Mouse (Mus musculus): ENCODE results near the gene Ucn2. TPM values are rescaled to one million over a fixed set of nuclear protein-coding genes. Genes with fewer than 3 reads are reported as not detected.

Gene Ucn2
- not detected in 2 replicates for polyA plus RNA-seq (2015; fragmentation: Nextera tagmentation; extraction: Ambion mirVana)

DNA sequence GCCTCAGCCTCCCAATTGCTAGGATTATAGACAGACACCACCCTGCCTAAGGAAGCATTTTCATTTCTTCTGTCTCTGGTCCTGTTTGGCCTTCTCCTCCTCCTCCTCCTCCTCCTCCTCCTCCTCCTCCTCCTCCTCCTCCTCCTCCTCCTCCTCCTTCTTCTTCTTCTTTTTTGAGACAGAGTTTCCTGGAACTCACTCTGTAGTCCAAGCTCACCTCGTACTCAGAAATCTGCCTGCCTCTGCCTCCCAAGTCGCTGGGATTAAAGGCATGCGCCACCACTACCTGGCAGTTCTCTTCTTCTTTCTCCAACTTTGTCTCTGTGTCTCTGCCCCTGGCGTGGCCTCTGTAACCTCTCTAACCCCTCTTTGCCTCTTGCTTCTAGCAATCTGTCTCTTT lies at the start of gene Ucn2:
Gene Ucn2 (plus strand): TSS at position 301 of the 400 bp plus-strand sequence.
- 91% methylated on average over 3 of the region's 4 CpGs for WGBS
- no peak for ATAC-seq

GRCm38 (mm10) chr9:108936418-108937364 lies 49.1 kb upstream of the Ucn2 start, which contains the start of gene Uqcrc1:
Uqcrc1 (plus strand) TSS chr9:108936633.
- Histone ChIP-seq H3K36me3 (ENCODE audit: control insufficient read depth, insufficient read depth, low read length) (peaks cover 16% of the 10 kb centered on the region), H3K4me1 (ENCODE audit: control insufficient read depth, insufficient read depth, low read length) (peaks cover 8% of the 10 kb centered on the region), H3K4me3 (ENCODE audit: low read depth, low read length) (peak within 1 kb of the TSS; percentile 96), H3K9me3 (replicated peaks; ENCODE audit: control insufficient read depth, low read length, poor library complexity, severe bottlenecking) (no peaks in the 10 kb centered on the region), H3K4me2 (ENCODE audit: low read length) (peak within 1 kb of the TSS; percentile 67), H3K27me3 (ENCODE audit: control insufficient read depth, insufficient read depth, low read depth, low read length) (no peaks in the 10 kb centered on the region), H3K9ac (ENCODE audit: low read depth, low read length) (peak within 1 kb of the TSS; percentile 97), H3K27ac (ENCODE audit: low read length) (peak within 1 kb of the TSS; percentile 77)
- 1% methylated on average over 58 of the region's 58 CpGs for WGBS
- peak; percentile 90 for ATAC-seq

More for the DNA sequence above, at the start of gene Ucn2:
- no peak within 1 kb of the TSS for H3K4me3 ChIP-seq (ENCODE audit: low read depth, low read length)
- H3K4me2 ChIP-seq (ENCODE audit: low read length): no peak within 1 kb of the TSS
- no peaks in the 10 kb centered on the region for H3K9me3 ChIP-seq (replicated peaks; ENCODE audit: control insufficient read depth, low read length, poor library complexity, severe bottlenecking)
- H3K9ac ChIP-seq (ENCODE audit: low read depth, low read length): no peak within 1 kb of the TSS
- no peak within 1 kb of the TSS for H3K27ac ChIP-seq (ENCODE audit: low read length)
- no peaks in the 10 kb centered on the region for H3K27me3 ChIP-seq (ENCODE audit: control insufficient read depth, insufficient read depth, low read depth, low read length)
- H3K4me1 ChIP-seq (ENCODE audit: control insufficient read depth, insufficient read depth, low read length): peaks cover 1% of the 10 kb centered on the region
- no peaks in the 10 kb centered on the region for H3K36me3 ChIP-seq (ENCODE audit: control insufficient read depth, insufficient read depth, low read length)

DNA sequence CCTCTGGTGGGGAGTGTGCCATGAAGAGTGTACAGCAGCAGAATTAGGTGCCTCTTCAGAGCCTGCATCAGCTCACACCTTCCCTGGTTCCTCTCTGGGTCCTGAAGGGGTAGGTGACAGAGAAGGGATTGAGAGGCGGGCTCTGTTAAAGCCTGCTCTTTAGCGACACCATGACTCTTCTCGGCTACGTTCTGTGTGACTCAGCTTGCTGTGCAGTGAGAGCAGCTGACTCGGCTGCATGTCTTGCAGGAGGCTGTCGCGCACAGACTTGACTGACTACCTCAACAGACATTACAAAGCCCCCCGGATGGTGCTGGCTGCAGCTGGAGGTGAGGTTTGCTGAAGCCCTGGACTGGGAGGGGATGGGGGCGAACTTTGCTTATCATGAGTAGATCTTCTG lies 40.7 kb upstream of the Ucn2 start:
- no peak overlapping the region for H3K27ac ChIP-seq (ENCODE audit: low read length)
- no peaks in the 10 kb centered on the region for H3K27me3 ChIP-seq (ENCODE audit: control insufficient read depth, insufficient read depth, low read depth, low read length)
- H3K36me3 ChIP-seq (ENCODE audit: control insufficient read depth, insufficient read depth, low read length): peaks cover 72% of the 10 kb centered on the region
- ATAC-seq: no peak
- no peak overlapping the region for H3K4me3 ChIP-seq (ENCODE audit: low read depth, low read length)
- H3K9me3 ChIP-seq (replicated peaks; ENCODE audit: control insufficient read depth, low read length, poor library complexity, severe bottlenecking): no peaks in the 10 kb centered on the region
- 89% methylated on average over 9 of the region's 9 CpGs for WGBS
- H3K9ac ChIP-seq (ENCODE audit: low read depth, low read length): no peak overlapping the region
- H3K4me2 ChIP-seq (ENCODE audit: low read length): no peak overlapping the region
- H3K4me1 ChIP-seq (ENCODE audit: control insufficient read depth, insufficient read depth, low read length): no peaks in the 10 kb centered on the region

DNA sequence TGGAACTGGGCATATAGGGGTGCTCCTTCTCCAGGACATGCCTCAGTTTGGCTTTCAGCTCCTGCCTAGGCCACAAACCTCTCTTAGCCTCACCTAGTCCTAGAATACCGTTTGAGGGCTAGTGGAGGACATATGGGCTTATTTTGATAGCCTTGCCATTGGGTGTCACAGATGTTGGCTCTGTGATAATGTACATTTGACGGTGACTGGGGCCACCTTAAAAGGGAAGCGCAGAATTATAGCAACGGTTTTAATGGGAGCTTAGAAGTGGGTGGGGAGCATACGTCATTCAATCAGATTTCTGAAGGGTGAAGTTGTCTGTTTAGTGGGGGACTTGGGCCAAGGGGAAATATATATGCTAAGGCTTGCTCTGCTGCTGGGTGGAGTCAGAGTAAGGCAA lies 40.2 kb upstream of the Ucn2 start:
- 91% methylated on average over 5 of the region's 5 CpGs for WGBS
- Histone ChIP-seq H3K36me3 (ENCODE audit: control insufficient read depth, insufficient read depth, low read length) (peaks cover 73% of the 10 kb centered on the region), H3K9me3 (replicated peaks; ENCODE audit: control insufficient read depth, low read length, poor library complexity, severe bottlenecking) (no peaks in the 10 kb centered on the region), H3K4me2 (ENCODE audit: low read length) (no peak overlapping the region), H3K9ac (ENCODE audit: low read depth, low read length) (no peak overlapping the region), H3K4me1 (ENCODE audit: control insufficient read depth, insufficient read depth, low read length) (no peaks in the 10 kb centered on the region), H3K27me3 (ENCODE audit: control insufficient read depth, insufficient read depth, low read depth, low read length) (no peaks in the 10 kb centered on the region), H3K4me3 (ENCODE audit: low read depth, low read length) (no peak overlapping the region), H3K27ac (ENCODE audit: low read length) (no peak overlapping the region)
- ATAC-seq: no peak

DNA sequence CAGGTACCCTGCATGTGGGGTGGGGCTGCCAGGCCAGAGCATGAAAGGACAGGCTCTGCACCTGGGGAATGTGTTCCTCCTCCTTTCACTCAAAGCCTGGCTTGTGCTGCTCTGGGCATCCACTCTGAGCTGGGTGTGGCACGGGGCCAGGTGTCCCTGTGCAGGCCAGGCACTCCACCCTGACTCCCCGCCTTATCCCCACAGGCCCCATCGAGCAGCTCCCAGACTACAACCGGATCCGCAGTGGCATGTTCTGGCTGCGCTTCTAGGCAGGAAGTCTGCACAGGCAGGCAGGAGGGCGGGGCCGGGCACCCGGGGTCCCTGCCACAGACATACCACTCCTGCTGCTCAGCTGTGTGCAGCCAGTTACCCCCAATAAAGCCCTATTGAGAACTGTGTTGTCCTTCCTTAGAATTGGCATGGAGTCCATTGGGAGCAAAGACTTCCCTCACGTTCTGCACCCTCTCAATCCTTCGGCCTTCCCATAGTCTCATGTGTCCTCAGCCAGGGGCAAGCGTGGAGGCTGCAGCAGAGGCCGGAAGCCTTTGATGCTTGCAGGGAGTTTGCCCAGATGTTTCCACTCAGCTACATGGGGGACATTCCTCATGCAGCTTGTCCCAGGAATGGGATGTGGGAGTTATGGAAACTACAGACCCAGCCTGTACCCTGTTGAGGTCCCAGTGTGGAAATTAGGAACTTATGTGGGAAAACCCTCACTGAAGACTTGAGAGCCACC lies 36.4 kb upstream of the Ucn2 start:
- no peaks in the 10 kb centered on the region for H3K4me1 ChIP-seq (ENCODE audit: control insufficient read depth, insufficient read depth, low read length)
- H3K9ac ChIP-seq (ENCODE audit: low read depth, low read length): no peak overlapping the region
- no peak overlapping the region for H3K4me2 ChIP-seq (ENCODE audit: low read length)
- no peak overlapping the region for H3K4me3 ChIP-seq (ENCODE audit: low read depth, low read length)
- no peak for ATAC-seq
- H3K27ac ChIP-seq (ENCODE audit: low read length): no peak overlapping the region
- peaks cover 19% of the 10 kb centered on the region for H3K27me3 ChIP-seq (ENCODE audit: control insufficient read depth, insufficient read depth, low read depth, low read length)
- 91% methylated on average over 13 of the region's 13 CpGs for WGBS
- peaks cover 54% of the 10 kb centered on the region for H3K36me3 ChIP-seq (ENCODE audit: control insufficient read depth, insufficient read depth, low read length)
- H3K9me3 ChIP-seq (replicated peaks; ENCODE audit: control insufficient read depth, low read length, poor library complexity, severe bottlenecking): no peaks in the 10 kb centered on the region

GRCm38 (mm10) chr9:108949967-108950728 lies 35.7 kb upstream of the Ucn2 start:
- no peak overlapping the region for H3K27ac ChIP-seq (ENCODE audit: low read length)
- H3K4me3 ChIP-seq (ENCODE audit: low read depth, low read length): no peak overlapping the region
- no peaks in the 10 kb centered on the region for H3K9me3 ChIP-seq (replicated peaks; ENCODE audit: control insufficient read depth, low read length, poor library complexity, severe bottlenecking)
- no peaks in the 10 kb centered on the region for H3K4me1 ChIP-seq (ENCODE audit: control insufficient read depth, insufficient read depth, low read length)
- no peak for ATAC-seq
- 90% methylated on average over 9 of the region's 9 CpGs for WGBS
- H3K4me2 ChIP-seq (ENCODE audit: low read length): no peak overlapping the region
- H3K36me3 ChIP-seq (ENCODE audit: control insufficient read depth, insufficient read depth, low read length): peaks cover 47% of the 10 kb centered on the region
- peaks cover 19% of the 10 kb centered on the region for H3K27me3 ChIP-seq (ENCODE audit: control insufficient read depth, insufficient read depth, low read depth, low read length)
- H3K9ac ChIP-seq (ENCODE audit: low read depth, low read length): no peak overlapping the region

DNA sequence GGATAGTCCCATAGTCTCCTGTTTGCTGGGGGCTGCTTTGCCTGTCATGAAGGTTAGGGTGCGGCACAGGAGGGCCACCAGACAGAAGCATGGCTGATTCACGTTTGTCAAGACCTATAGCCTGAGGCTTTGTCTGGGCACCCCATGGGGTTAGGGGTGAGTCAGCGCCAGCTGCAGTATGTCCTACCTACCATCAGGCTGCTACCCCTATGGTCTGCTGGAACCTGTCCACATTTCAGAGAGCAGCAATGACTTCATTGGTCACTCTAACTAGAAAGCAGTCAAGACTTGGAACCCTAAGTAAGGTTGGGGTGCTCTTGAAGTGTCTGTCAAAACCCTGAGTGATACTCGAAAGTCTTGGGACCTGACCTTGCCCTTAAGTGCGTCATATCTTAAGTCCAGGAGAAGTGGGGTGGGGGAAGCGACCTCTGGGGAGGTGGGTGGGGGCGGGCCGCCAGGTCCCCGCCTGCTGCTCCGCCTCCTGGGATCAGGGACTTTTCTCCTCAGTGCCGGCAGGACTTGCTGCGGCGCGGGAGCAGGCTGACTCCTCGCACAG lies 32.7 kb upstream of the Ucn2 start, which contains the start of gene Col7a1:
Gene Col7a1 (plus strand): TSS at position 506 of the 556 bp plus-strand sequence.
- no peaks in the 10 kb centered on the region for H3K9me3 ChIP-seq (replicated peaks; ENCODE audit: control insufficient read depth, low read length, poor library complexity, severe bottlenecking)
- no peak within 1 kb of the TSS for H3K4me3 ChIP-seq (ENCODE audit: low read depth, low read length)
- H3K9ac ChIP-seq (ENCODE audit: low read depth, low read length): peak within 1 kb of the TSS; percentile 41; the same call in 1 of the 2 replicates
- no peaks in the 10 kb centered on the region for H3K4me1 ChIP-seq (ENCODE audit: control insufficient read depth, insufficient read depth, low read length)
- H3K4me2 ChIP-seq (ENCODE audit: low read length): no peak within 1 kb of the TSS
- H3K27me3 ChIP-seq (ENCODE audit: control insufficient read depth, insufficient read depth, low read depth, low read length): peaks cover 19% of the 10 kb centered on the region
- no peak within 1 kb of the TSS for H3K27ac ChIP-seq (ENCODE audit: low read length)
- 10% methylated on average over 15 of the region's 15 CpGs for WGBS
- no peak for ATAC-seq
- peaks cover 23% of the 10 kb centered on the region for H3K36me3 ChIP-seq (ENCODE audit: control insufficient read depth, insufficient read depth, low read length)

DNA sequence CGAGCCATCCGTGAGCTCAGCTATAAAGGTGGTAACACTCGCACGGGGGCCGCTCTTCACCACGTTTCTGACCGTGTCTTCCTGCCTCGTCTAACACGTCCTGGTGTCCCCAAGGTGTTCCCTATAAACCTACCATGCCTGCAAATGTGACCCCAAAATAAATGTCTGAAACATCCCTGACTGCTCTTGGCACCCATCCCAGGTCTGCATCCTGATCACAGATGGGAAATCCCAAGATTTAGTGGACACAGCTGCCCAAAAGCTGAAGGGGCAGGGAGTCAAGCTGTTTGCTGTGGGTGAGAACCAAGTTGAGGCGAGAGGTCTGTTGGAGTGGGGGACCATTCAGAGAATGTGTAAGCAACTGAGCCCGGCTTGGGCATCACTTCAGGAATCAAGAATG lies 30.6 kb upstream of the Ucn2 start:
- Histone ChIP-seq H3K36me3 (ENCODE audit: control insufficient read depth, insufficient read depth, low read length) (peaks cover 3% of the 10 kb centered on the region), H3K9me3 (replicated peaks; ENCODE audit: control insufficient read depth, low read length, poor library complexity, severe bottlenecking) (no peaks in the 10 kb centered on the region), H3K4me3 (ENCODE audit: low read depth, low read length) (no peak overlapping the region), H3K4me1 (ENCODE audit: control insufficient read depth, insufficient read depth, low read length) (no peaks in the 10 kb centered on the region), H3K27me3 (ENCODE audit: control insufficient read depth, insufficient read depth, low read depth, low read length) (peaks cover 19% of the 10 kb centered on the region), H3K4me2 (ENCODE audit: low read length) (no peak overlapping the region), H3K27ac (ENCODE audit: low read length) (no peak overlapping the region), H3K9ac (ENCODE audit: low read depth, low read length) (no peak overlapping the region)
- ATAC-seq: no peak
- 81% methylated on average over 11 of the region's 11 CpGs for WGBS

All from midbrain, embryonic 16.5 days (tissue).